Mouse (Mus musculus): ENCODE results near the gene Txndc2.
A peak's percentile ranks its signal among the peaks of the same experiment; 100 is the strongest.

Gene Txndc2

GRCm38 (mm10) chr17:65641734-65642218 is at the start of gene Txndc2:
TSS of gene Txndc2 (minus strand) at chr17:65642168.
- DNase-seq, result no peak

GRCm38 (mm10) chr17:65683731-65684130 is 41.8 kb upstream of the Txndc2 start:
- no peak for DNase-seq

DNA sequence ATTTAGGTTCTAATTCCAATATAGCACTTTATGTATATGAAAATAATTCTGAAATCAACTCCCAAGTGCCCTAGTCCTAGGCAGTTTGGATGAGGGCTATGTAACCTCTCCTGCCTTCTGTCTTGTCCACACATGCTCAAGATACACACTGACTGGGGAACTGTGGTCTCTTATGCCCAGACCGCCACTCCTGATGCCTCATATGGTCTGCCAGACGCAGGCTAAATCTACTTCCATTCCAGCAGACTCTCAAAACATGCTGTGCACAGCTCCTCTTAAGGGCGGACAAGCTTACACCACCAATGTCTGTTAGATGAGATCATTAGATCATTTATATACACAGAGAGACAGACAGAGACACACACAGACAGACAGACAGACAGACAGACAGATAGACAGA is 41.3 kb upstream of the Txndc2 start:
- DNase-seq, result no peak

DNA sequence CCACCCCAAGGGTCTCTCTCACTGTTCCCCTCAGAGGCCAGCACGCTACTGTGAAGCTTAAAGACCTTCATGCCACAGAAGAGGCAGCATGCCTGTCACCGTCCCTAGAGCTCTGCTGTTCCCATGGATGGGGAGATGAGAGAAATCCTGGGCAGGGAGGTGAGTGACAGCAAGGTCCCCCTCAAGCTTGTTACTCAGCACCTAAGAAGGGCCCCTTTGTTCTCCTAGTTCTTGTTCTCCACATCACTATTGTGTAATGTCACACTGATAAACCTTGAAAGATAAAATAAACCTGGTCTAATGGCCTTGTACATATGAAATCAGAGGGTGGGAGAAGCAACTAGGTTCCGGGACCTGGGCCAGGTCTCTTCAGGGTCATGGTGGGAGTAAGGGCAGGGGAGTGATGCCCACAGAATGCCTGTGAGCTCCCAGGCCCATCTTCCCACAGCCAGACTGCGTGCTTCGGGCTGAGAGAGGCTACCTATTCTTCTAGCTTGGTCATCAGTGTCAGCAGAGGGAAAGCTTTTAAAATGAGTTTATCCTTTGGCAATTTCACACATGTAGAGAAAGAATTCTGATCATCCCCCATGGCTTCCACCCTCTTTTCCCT is 40.2 kb upstream of the Txndc2 start:
- DNase-seq, result no peak

DNA sequence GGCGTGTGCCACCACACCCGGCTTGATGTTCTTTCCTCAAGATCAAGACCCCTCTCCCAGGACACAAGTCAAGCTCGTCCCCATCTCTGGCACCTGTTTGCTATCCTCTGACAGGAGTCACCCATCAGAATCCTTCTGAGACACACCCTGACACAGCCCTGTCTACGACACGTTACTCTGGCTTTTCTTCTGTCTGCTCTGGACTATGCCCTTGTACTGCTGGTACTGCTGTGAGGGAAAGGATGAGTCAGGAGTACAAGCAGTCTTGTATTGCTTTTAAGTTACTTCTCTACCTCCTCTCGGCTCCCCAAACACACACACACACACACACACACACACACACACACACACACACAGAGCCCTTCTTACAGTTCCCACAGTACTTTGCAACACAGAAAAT is 39.5 kb upstream of the Txndc2 start:
- no peak for DNase-seq

GRCm38 (mm10) chr17:65680801-65681412 is 38.9 kb upstream of the Txndc2 start:
- DNase-seq, result no peak

- DNase-seq, result no peak
These were observed 38.0 kb upstream of the Txndc2 start for GRCm38 (mm10) chr17:65679806-65680446.

GRCm38 (mm10) chr17:65677742-65678141 is 35.8 kb upstream of the Txndc2 start:
- DNase-seq, result no peak

- no peak for DNase-seq
These were observed 34.6 kb upstream of the Txndc2 start for GRCm38 (mm10) chr17:65676536-65676935.

GRCm38 (mm10) chr17:65675985-65676384 is 34.0 kb upstream of the Txndc2 start:
- no peak for DNase-seq

- DNase-seq, result no peak
These were observed 32.8 kb upstream of the Txndc2 start for GRCm38 (mm10) chr17:65674710-65675171.

DNA sequence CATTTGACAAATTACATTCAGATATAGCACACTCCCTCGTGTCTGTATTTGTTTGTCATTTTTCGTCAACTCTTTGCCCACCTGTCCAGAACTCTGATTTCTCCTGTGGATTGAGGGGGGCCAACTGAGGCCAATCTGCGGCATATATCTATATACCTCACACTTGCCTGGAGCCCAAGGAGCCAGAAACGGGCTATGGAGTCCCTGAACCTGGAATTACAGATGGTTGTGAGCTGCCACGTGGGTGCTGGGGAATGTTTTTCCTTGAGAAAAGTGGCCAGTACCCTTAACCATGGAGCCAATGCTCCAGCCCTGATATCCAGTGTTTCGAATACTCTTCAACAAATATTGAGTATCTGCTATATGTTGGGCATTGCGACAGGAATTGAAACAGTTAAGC is 31.0 kb upstream of the Txndc2 start:
- DNase-seq, result no peak

GRCm38 (mm10) chr17:65669061-65669460 is 27.1 kb upstream of the Txndc2 start:
- no peak for DNase-seq

DNA sequence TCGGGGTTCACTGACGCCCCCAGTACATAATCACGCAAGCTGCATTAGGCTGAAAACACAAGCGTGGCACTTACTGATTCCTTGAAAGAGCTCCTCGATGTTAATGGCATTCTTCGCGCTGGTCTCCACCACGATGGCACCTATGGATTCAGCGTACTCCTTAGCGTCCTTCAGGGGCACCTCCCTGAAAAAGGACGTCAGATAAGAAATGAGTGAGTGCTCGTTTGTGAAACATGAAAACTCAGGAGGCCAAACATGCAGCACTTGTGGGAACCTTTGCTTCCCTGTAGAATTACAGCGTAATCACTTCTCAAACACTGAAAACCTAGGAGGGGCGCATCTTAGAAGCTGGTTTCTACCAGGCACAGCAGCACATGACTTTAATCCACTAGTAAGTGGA is 25.8 kb upstream of the Txndc2 start:
- no peak for DNase-seq

DNA sequence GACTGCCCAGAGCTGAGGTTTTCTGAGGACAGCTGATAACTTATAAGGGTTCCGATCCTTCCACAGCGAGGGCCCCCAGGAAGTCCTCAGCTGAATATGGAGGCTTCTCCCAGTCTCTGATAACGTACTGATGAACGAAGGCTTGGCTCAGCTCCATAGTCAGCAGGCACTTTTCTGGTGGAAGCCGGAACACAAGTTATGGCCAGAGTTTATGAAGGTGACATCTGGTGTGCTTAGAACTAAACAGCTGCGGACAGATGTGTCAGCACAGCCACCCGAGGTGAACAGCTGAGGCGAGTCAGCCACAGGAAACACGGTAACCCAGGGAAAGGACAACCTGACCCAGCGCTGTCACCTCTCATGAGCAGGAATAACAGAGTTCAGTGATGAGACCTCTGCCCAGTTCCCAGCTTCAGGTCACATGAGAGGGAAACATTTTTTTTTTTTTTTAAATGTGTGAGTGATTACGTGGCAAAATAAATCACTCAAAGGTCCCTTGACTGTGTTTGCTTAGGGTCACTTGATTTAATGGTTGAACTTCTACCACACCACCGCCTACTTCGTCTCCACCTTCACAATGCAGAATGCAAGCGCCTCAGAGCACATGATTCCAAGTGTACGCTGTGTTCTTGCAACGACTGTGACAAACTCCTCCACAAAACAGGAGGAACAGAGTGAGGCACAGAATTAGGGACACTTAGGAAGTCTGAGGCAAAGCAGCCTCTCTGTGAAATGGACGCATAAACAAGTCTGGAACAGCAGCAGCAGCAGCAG is 24.6 kb upstream of the Txndc2 start:
- no peak for DNase-seq

GRCm38 (mm10) chr17:65665786-65666387 is 23.9 kb upstream of the Txndc2 start:
- DNase-seq, result no peak

- no peak for DNase-seq
These were observed 21.5 kb upstream of the Txndc2 start for GRCm38 (mm10) chr17:65663329-65664078.

DNA sequence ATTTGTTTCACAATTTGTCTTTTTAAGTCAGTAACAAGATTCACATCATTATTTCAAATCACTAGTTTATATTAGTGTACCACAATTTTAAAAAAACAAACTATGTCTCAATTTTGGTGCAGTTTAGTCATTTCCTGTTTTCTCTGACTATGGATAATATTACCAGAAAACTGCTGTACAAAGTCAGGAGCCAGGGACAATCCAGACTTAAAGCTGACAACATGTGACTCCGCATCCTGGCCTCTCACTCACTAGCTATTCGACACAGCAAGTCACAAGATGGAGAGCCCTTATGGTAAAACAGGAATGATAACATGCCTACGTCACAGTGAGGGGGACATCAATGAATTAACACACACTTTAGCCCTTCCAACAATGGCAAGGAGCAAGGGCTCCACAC is 20.7 kb upstream of the Txndc2 start:
- DNase-seq, result no peak

DNA sequence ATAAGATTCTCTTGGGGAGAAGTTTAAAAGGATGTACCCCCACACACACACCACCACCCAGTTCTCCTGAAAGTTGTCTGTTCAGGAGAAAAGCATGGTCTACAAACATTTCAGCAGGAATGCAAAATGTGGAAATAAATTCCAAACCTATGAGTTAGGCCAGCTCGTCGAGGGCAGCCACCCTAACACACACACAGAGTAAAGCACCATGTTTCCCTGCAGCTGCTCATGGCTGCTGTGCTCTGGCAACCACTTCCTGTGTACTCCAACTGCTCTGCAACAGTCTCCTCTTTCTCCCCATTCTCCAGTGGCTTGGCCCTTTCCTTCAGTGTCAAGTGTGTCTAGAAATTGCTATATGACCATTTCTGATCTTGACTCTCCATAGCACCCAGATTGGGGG is 16.4 kb upstream of the Txndc2 start:
- peak; percentile 38 for DNase-seq

GRCm38 (mm10) chr17:65657958-65658357 is 16.0 kb upstream of the Txndc2 start:
- DNase-seq, result no peak

DNA sequence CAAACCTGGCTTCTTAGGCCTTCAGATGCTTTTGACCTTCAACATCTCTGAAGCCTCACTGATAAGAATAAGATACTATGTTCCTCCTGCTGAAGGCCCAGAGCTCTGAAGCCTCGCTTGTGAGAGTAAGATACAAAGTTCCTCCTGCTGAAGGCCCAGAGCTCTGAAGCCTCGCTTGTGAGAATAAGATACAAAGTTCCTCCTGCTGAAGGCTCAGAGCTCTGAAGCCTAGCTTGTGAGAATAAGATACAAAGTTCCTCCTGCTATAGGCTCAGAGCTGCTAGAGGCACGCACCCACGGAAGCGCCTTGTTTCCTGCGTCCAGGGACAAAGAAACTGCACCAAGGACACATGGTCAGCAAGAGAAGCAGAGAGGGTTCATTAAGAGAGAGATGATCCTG is 14.8 kb upstream of the Txndc2 start:
- no peak for DNase-seq

GRCm38 (mm10) chr17:65656076-65656475 is 14.1 kb upstream of the Txndc2 start:
- DNase-seq, result no peak
